Mouse (Mus musculus) forebrain, embryonic 11.5 days (tissue): ENCODE results near the gene Rasgrp3. TPM values are rescaled to one million over a fixed set of nuclear protein-coding genes. Genes with fewer than 3 reads are reported as not detected.

Experiments
- ATAC-seq: fragments of 200-750 bp; cut with Nextera tagmentation; replicated peaks from 2 replicates; pipeline ENCODE4 v1.8.0; 2017; ENCODE audit warnings: moderate TSS enrichment; ENCODE audit not compliant: low FRiP score
- DNase-seq: peaks from one replicate; pipeline ENCODE4 v3.0.0-alpha.2; 2017; ENCODE audit warnings: low spot score
- H3K27ac ChIP-seq: fragments of 300-500 bp; sonication (generic); 2 replicates; pipeline ENCODE4 v1.5.1; 2014; ENCODE audit warnings: low read depth, low read length
- H3K27me3 ChIP-seq: fragments of 300-500 bp; sonication (generic); 2 replicates; pipeline ENCODE4 v1.6.1; 2014; ENCODE audit warnings: mild to moderate bottlenecking, low read length, mixed read lengths; ENCODE audit not compliant: control insufficient read depth, insufficient read depth
- H3K36me3 ChIP-seq: fragments of 300-500 bp; sonication (generic); 2 replicates; pipeline ENCODE4 v1.6.1; 2014; ENCODE audit warnings: mild to moderate bottlenecking, low read length, moderate library complexity, mixed read lengths; ENCODE audit not compliant: control insufficient read depth, insufficient read depth
- H3K4me1 ChIP-seq: fragments of 300-500 bp; sonication (generic); replicated peaks from 2 replicates; pipeline ENCODE4 v1.6.1; 2014; ENCODE audit warnings: low read length, mixed read lengths; ENCODE audit not compliant: control insufficient read depth, insufficient read depth
- H3K4me2 ChIP-seq: fragments of 300-500 bp; sonication (generic); 2 replicates; pipeline ENCODE4 v1.6.1; 2014; ENCODE audit warnings: low read depth, mild to moderate bottlenecking, low read length, moderate library complexity, mixed read lengths; ENCODE audit not compliant: severe bottlenecking
- H3K4me3 ChIP-seq: fragments of 300-500 bp; sonication (generic); 2 replicates; pipeline ENCODE4 v1.5.1; 2014; ENCODE audit warnings: low read depth, low read length
- H3K9ac ChIP-seq: fragments of 300-500 bp; sonication (generic); 2 replicates; pipeline ENCODE4 v1.6.1; 2014; ENCODE audit warnings: low read length
- H3K9me3 ChIP-seq: fragments of 300-500 bp; sonication (generic); 2 replicates; pipeline ENCODE4 v1.6.1; 2016; ENCODE audit warnings: low read length, mixed read lengths; ENCODE audit not compliant: control insufficient read depth
- WGBS: fragments of 180-500 bp; shearing (Covaris S2); extraction: QIAGEN DNeasy Blood & Tissue Kit; methylation state at CpG from one replicate; pipeline ENCODE4 v1.1.7; 2014; 5-methylcytosine and 5-hydroxymethylcytosine counted together
- polyA plus RNA-seq: library from polyadenylated mRNA; unstranded; fragments of >200 nt; fragmentation: Nextera tagmentation; extraction: Ambion mirVana; gene quantifications from 2 replicates; pipeline ENCODE4 v1.2.1, GENCODE M21; 2014

Gene Rasgrp3
- polyA plus RNA-seq, 1 experiment from 2014 or later, result 9.6 TPM

DNA sequence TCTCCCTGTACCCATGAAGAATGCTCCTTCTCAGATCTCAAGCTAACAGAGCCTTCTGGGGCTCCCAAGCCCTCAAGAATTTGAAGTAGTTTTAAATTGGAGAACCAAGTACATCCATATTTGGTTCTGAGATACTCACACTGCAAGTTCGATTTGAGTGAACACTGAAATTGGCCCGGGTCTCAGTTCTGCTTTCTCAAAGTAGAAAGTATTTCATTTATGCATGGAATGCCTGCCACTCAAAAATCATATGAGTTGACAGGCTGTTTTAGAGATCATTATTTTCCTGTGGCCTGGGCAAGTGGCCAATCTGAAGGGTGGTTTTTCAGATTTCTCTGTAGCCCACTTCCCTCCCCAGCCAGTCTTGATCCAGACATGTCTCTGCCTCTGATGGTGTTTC is 36.7 kb downstream of the Rasgrp3 start:
- H3K27me3 ChIP-seq, result no peaks in the 10 kb centered on the region
- H3K9me3 ChIP-seq, result no peaks in the 10 kb centered on the region
- H3K9ac ChIP-seq, result no peak overlapping the region
- no peak overlapping the region for H3K4me2 ChIP-seq
- no peaks in the 10 kb centered on the region for H3K4me1 ChIP-seq
- DNase-seq (no peak), ATAC-seq (no peak)
- H3K4me3 ChIP-seq, result no peak overlapping the region
- no peaks in the 10 kb centered on the region for H3K36me3 ChIP-seq
- WGBS, result 91% methylated on average over 2 of the region's 2 CpGs
- H3K27ac ChIP-seq, result no peak overlapping the region

DNA sequence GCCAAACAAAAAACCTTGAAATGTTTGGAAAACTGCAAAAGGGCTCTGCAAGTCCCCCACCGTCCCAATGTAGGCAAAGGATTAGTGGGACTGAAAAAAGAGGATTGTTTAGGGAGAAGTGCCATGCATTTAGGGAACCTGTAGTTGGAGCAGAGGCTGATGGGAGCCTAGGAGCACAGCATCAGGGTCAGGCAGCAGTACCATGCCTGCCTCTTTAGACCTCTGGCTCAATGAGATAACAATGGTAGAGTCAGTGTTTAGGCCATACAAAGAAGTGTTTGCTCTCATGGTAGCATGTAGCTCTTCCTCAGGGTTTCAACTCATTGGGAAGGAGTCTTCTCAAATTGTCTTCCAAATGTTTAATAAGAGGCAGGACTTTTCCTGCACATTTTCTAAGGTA is 40.3 kb downstream of the Rasgrp3 start:
- H3K4me1 ChIP-seq, result no peaks in the 10 kb centered on the region
- no peak for ATAC-seq
- no peak overlapping the region for H3K4me3 ChIP-seq
- H3K9me3 ChIP-seq, result no peaks in the 10 kb centered on the region
- H3K4me2 ChIP-seq, result no peak overlapping the region
- no peak overlapping the region for H3K9ac ChIP-seq
- H3K27ac ChIP-seq, result no peak overlapping the region
- no peaks in the 10 kb centered on the region for H3K27me3 ChIP-seq
- H3K36me3 ChIP-seq, result no peaks in the 10 kb centered on the region
- 70% methylated on average over 1 of the region's 1 CpGs for WGBS
- no peak for DNase-seq

DNA sequence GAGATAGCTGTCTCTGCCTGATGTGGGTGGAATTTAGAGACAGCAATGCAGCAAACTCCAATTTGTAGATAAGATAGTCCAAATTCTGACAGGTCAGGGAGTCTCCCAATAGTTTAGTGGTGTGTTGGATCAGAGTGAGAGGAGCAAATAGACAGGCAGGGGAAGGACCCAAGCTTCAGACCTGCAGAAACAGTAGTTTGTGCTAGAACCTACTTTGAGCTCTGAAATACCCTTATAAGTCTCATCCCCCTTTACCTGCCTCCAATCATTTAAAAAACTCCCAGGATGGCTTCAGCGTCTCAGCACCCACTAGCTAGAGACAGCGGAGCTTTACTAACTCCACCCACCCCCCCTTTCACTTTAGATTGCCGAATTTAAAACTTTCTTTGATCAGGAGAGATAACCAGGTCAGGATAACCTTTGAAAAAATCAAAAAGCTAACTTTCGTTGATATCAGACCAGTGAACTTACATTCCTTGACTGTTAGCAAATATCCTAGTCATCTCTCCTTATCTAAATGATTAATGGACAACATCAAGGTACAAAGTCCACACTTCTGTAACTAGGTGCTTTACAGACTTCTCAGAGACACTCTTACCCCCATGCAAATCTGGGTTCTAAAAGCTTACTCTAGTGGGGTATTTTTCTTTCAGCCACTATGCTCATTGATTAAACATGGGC is 41.2 kb downstream of the Rasgrp3 start:
- H3K4me2 ChIP-seq, result no peak overlapping the region
- no peak overlapping the region for H3K9ac ChIP-seq
- H3K36me3 ChIP-seq, result no peaks in the 10 kb centered on the region
- H3K4me1 ChIP-seq, result no peaks in the 10 kb centered on the region
- no peaks in the 10 kb centered on the region for H3K9me3 ChIP-seq
- 81% methylated on average over 4 of the region's 4 CpGs for WGBS
- H3K4me3 ChIP-seq, result no peak overlapping the region
- DNase-seq, result no peak
- no peak for ATAC-seq
- H3K27ac ChIP-seq, result no peak overlapping the region
- no peaks in the 10 kb centered on the region for H3K27me3 ChIP-seq

DNA sequence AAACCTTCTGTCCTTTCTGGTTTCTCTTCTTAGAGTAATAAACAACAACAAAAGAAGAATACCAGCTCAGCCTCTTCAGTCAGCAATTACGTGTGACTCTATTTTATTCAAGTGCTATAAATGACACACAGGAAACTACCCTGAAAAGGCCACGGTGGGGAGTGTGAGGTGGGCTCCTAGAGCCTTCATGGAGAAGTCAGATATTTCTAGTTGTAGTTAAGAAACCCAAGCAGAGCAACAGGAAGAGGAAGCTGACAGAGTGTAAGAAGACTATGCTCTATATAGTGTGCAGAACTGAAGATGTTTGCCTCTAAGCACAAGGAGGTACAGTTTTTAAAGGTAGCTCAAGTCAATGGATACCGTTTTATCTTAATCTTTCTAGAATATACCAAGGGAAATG is 42.0 kb downstream of the Rasgrp3 start:
- Histone ChIP-seq H3K9ac (no peak overlapping the region), H3K4me2 (no peak overlapping the region), H3K9me3 (no peaks in the 10 kb centered on the region), H3K27me3 (no peaks in the 10 kb centered on the region), H3K4me1 (no peaks in the 10 kb centered on the region), H3K36me3 (no peaks in the 10 kb centered on the region), H3K27ac (no peak overlapping the region), H3K4me3 (no peak overlapping the region)
- no peak for DNase-seq
- 88% methylated on average over 3 of the region's 3 CpGs for WGBS
- ATAC-seq, result no peak

DNA sequence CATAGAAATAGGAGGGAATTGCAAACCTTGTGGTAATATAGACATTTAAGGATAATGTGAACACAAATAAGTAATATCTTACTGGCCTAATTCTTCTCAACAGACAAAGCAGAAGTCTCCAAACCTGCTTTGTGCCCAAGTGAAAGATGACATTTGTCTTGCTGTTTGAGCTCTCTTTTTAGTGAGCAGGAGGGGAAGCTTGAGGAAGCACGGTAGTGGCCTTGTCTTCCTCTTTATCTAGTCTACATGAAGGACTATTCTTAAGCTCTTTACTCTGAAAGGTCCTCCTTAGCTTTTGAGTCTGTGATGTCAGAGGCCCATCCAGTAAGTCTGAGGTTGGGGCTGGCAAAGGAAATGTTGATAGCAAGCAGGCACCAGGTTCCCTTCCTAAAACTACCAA is 43.1 kb downstream of the Rasgrp3 start:
- no peak overlapping the region for H3K4me2 ChIP-seq
- no peak overlapping the region for H3K4me3 ChIP-seq
- WGBS, result 74% methylated on average over 1 of the region's 1 CpGs
- H3K4me1 ChIP-seq, result no peaks in the 10 kb centered on the region
- no peak for ATAC-seq
- no peaks in the 10 kb centered on the region for H3K36me3 ChIP-seq
- DNase-seq, result no peak
- no peak overlapping the region for H3K9ac ChIP-seq
- no peak overlapping the region for H3K27ac ChIP-seq
- no peaks in the 10 kb centered on the region for H3K9me3 ChIP-seq
- no peaks in the 10 kb centered on the region for H3K27me3 ChIP-seq

DNA sequence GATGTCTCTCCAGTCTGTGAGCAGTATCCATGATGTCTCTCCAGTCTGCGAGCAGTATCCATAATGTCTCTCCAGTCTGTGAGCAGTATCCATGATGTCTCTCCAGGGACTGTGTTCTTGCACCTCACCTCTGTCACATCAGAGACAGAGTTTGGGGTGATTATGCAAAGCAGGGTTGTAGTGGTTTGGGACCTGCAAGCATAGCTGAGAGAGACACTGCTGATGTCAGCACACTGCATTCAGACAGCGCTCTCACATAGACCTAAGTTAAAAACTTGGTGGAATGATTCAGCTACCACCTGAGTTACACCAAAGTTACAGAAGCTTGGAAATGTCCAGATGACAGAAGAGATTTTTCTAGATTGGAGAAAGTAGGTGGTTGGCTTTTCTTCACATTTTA is 44.0 kb downstream of the Rasgrp3 start:
- Histone ChIP-seq H3K4me3 (no peak overlapping the region), H3K27ac (no peak overlapping the region), H3K36me3 (no peaks in the 10 kb centered on the region), H3K27me3 (no peaks in the 10 kb centered on the region), H3K4me2 (no peak overlapping the region), H3K9me3 (no peaks in the 10 kb centered on the region), H3K4me1 (no peaks in the 10 kb centered on the region), H3K9ac (no peak overlapping the region)
- WGBS, result 92% methylated on average over 2 of the region's 2 CpGs
- DNase-seq (no peak), ATAC-seq (no peak)

DNA sequence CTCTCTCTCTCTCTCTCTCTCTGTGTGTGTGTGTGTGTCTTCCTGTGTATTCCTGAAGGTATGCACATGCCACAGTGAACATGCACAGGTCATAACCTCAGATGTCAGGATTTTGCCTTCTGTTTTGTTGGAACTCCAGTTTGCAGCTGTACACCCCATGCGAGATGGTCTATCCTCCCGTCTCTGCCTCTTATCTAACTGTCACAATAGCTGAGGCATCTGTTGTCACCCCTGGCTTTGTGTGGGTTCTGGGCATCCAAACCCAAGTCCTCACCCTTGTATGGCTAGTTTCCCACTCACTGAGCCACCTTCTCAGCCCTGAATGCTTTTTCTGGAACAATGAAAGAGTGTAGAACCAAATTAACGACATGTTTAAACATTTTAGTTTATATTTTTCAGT is 44.7 kb downstream of the Rasgrp3 start:
- H3K27ac ChIP-seq, result no peak overlapping the region
- no peaks in the 10 kb centered on the region for H3K36me3 ChIP-seq
- 84% methylated on average over 3 of the region's 3 CpGs for WGBS
- no peak overlapping the region for H3K9ac ChIP-seq
- DNase-seq (no peak), ATAC-seq (no peak)
- H3K27me3 ChIP-seq, result no peaks in the 10 kb centered on the region
- no peak overlapping the region for H3K4me3 ChIP-seq
- H3K9me3 ChIP-seq, result no peaks in the 10 kb centered on the region
- H3K4me2 ChIP-seq, result no peak overlapping the region
- H3K4me1 ChIP-seq, result no peaks in the 10 kb centered on the region

DNA sequence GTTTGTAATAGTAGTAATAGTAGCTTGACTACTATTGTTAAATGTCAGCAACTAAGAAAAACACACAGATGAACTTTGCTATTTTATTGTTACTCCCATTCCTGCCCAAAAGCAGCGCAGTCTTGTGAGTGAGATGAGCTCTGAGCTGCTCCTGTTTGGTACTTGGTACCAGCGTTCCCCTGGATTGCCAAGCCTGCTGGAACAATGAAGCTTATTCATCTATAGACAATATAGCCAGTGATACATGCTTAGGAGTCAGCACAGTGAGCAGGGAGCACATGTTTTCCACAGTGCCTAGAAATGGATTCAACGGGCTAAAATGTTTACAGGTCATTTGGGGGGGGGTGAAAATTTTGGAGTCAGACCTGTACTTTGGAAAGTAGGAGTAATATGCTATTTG is 50.5 kb downstream of the Rasgrp3 start:
- Histone ChIP-seq H3K9ac (no peak overlapping the region), H3K4me2 (no peak overlapping the region), H3K27me3 (no peaks in the 10 kb centered on the region), H3K36me3 (no peaks in the 10 kb centered on the region), H3K4me3 (no peak overlapping the region), H3K27ac (no peak overlapping the region), H3K4me1 (no peaks in the 10 kb centered on the region), H3K9me3 (no peaks in the 10 kb centered on the region)
- 73% methylated on average over 3 of the region's 3 CpGs for WGBS
- ATAC-seq (no peak), DNase-seq (no peak)

DNA sequence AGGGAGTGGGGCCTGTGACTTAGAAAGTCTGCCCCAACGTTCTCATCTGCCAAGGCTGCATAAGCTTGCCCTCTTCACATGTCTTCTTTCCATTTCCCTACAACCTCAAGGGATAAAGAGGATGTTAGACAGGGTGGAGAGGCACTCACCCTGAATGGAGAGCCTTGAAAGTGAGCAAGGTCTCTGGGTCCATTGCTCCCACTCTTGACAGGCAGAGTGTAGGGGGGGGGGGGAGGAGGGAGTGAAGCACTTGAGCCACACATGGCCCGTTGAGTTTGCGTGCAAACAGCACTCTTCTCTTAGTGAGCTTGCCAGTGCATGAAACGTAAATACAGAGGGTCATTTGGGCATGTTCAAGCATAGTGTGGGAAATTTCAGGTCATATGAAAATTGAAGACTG is 59.5 kb downstream of the Rasgrp3 start:
- Histone ChIP-seq H3K9me3 (no peaks in the 10 kb centered on the region), H3K27ac (no peak overlapping the region), H3K4me2 (no peak overlapping the region), H3K4me1 (no peaks in the 10 kb centered on the region), H3K27me3 (no peaks in the 10 kb centered on the region), H3K36me3 (no peaks in the 10 kb centered on the region), H3K9ac (no peak overlapping the region), H3K4me3 (no peak overlapping the region)
- DNase-seq (no peak), ATAC-seq (no peak)
- WGBS, result 73% methylated on average over 4 of the region's 4 CpGs
